In genomic region chr13:34826760-34827690, GRCm38 (mm10) we compare ENCODE assay signal across 11 mouse cellular contexts. TPM values are rescaled to one million over a fixed set of nuclear protein-coding genes. Genes with fewer than 3 reads are reported as not detected.
DNase-seq lines count a peak whose midpoint lies in the region; ATAC-seq and TF ChIP-seq lines count a peak whose summit lies in the region.
"Had no signal": no experiment of that assay in that cellular context is flagged by ENCODE, and none has a peak within 500 bp of the region (broad histone marks: within the 10 kb centered on the region; RNA-seq: fewer than 3 reads in every experiment).

No protein-coding gene starts in this region.

- H3K4me3 ChIP-seq in ES-Bruce4 (ENCODE audit: low read depth, low read length) (no peak overlapping the region), MEL (ENCODE audit: control insufficient read depth in 1 of 2, insufficient read depth in 1 of 2, low read depth in 2 of 2, low read length in 2 of 2) (no peak overlapping the region)
- no peak overlapping the region for H3K4me3 ChIP-seq in forebrain, embryonic 16.5 days (replicated peaks; ENCODE audit: low read length)
- H3K4me3 ChIP-seq in midbrain, embryonic 10.5 days: no peak overlapping the region
- no peak overlapping the region for H3K4me3 ChIP-seq in kidney, adult 2 months (ENCODE audit: insufficient read depth, low read depth, low read length)
- H3K4me3 ChIP-seq: embryonic facial prominence, embryonic 13.5 days had no signal

- no peak for DNase-seq in MEL (ENCODE audit: low read depth, low spot score)
- DNase-seq in midbrain, embryonic 10.5 days (ENCODE audit: low spot score): no peak
- DNase-seq in adrenal gland, postnatal 14 days: no peak
- no peak for DNase-seq in gastrocnemius, adult 18-20 months (ENCODE audit: low spot score)
- DNase-seq in kidney, adult 2 months: no peak
- DNase-seq: kidney, postnatal 36 days; right cerebral cortex, adult 18-20 months had no signal

- TF ChIP-seq POLR2A in ES-Bruce4 (IDR thresholded peaks at IDR 0.05; ENCODE audit: insufficient read depth, low read length) (no peak), MEL (IDR thresholded peaks at IDR 0.05; ENCODE audit: control insufficient read depth in 1 of 2, insufficient read depth in 1 of 2, low read depth in 1 of 2, low read length in 2 of 2, poor library complexity in 1 of 2) (no peak)
- TF ChIP-seq POLR2A in kidney, adult 2 months (IDR thresholded peaks at IDR 0.05; ENCODE audit: low read depth, low read length): no peak

- TF ChIP-seq EP300 in ES-Bruce4 (IDR thresholded peaks at IDR 0.05; ENCODE audit: insufficient read depth, low read depth, low read length) (0 out of 2 replicates have a peak, but pooled peaks have one; percentile 62), MEL (IDR thresholded peaks at IDR 0.05; ENCODE audit: low read depth in 1 of 2, low read length in 2 of 2) (no peak)

- H3K36me3 ChIP-seq in ES-Bruce4 (ENCODE audit: control insufficient read depth, insufficient read depth, low read length, poor library complexity, severe bottlenecking) (no peaks in the 10 kb centered on the region), MEL (ENCODE audit: control insufficient read depth in 1 of 2, insufficient read depth in 2 of 2, low read length in 2 of 2) (peaks cover 0 to 14% of the 10 kb centered on the region in 2 experiments; a peak in 2 of 4 replicates)
- no peaks in the 10 kb centered on the region for H3K36me3 ChIP-seq in forebrain, embryonic 16.5 days (ENCODE audit: control insufficient read depth, insufficient read depth)
- H3K36me3 ChIP-seq in midbrain, embryonic 10.5 days: no peaks in the 10 kb centered on the region
- no peaks in the 10 kb centered on the region for H3K36me3 ChIP-seq in kidney, adult 2 months (ENCODE audit: control insufficient read depth, insufficient read depth, low read length)
- H3K36me3 ChIP-seq: embryonic facial prominence, embryonic 13.5 days had no signal

- ATAC-seq in forebrain, embryonic 16.5 days: peak; percentile 97
- ATAC-seq: activated CD4-positive, CD25-positive, alpha-beta regulatory T cell, adult 4 months had no signal

- peak overlapping the region; percentile 59 for H3K27ac ChIP-seq in ES-Bruce4 (ENCODE audit: insufficient read depth, low read length)
- peak overlapping the region; percentile 76 for H3K27ac ChIP-seq in MEL (ENCODE audit: control insufficient read depth, low read depth, low read length)
- H3K27ac ChIP-seq in forebrain, embryonic 16.5 days (ENCODE audit: low read length): peak overlapping the region; percentile 81
- H3K27ac ChIP-seq in midbrain, embryonic 10.5 days (replicated peaks): peak overlapping the region; percentile 77
- H3K27ac ChIP-seq in kidney, adult 2 months (ENCODE audit: insufficient read depth, low read depth, low read length): no peak overlapping the region
- H3K27ac ChIP-seq: embryonic facial prominence, embryonic 13.5 days had no signal

- no peak for TF ChIP-seq RAD21 in MEL (IDR thresholded peaks at IDR 0.05; ENCODE audit: low read depth, low read length)

- no peaks in the 10 kb centered on the region for H3K27me3 ChIP-seq in ES-Bruce4 (ENCODE audit: control insufficient read depth, insufficient read depth, low read length, poor library complexity, severe bottlenecking)
- no peaks in the 10 kb centered on the region for H3K27me3 ChIP-seq in MEL (ENCODE audit: control insufficient read depth in 1 of 2, insufficient read depth in 2 of 2, low read length in 2 of 2)
- H3K27me3 ChIP-seq in forebrain, embryonic 16.5 days (replicated peaks; ENCODE audit: control insufficient read depth, insufficient read depth, low read length): no peaks in the 10 kb centered on the region
- H3K27me3 ChIP-seq in midbrain, embryonic 10.5 days (ENCODE audit: low read depth, poor library complexity, severe bottlenecking): no peaks in the 10 kb centered on the region
- no peaks in the 10 kb centered on the region for H3K27me3 ChIP-seq in kidney, adult 2 months (replicated peaks; ENCODE audit: control insufficient read depth, insufficient read depth, low read length)
- H3K27me3 ChIP-seq: embryonic facial prominence, embryonic 13.5 days had no signal

- TF ChIP-seq CTCF in ES-Bruce4 (IDR thresholded peaks at IDR 0.05; ENCODE audit: low read depth, low read length) (no peak), MEL (IDR thresholded peaks at IDR 0.05 in 2 of 3, conservative IDR thresholded peaks at IDR 0.05 in 1 of 3; ENCODE audit: control insufficient read depth in 1 of 3, insufficient read depth in 1 of 3, low read depth in 2 of 3, low read length in 3 of 3, poor library complexity in 1 of 3, severe bottlenecking in 1 of 3) (no peak)
- no peak for TF ChIP-seq CTCF in kidney, adult 2 months (conservative IDR thresholded peaks at IDR 0.05; ENCODE audit: insufficient read depth, insufficient read length, low read depth, low read length)

- no peak overlapping the region for H3K9ac ChIP-seq in ES-Bruce4 (ENCODE audit: low read depth, poor library complexity, severe bottlenecking)
- no peak overlapping the region for H3K9ac ChIP-seq in MEL (ENCODE audit: control insufficient read depth, low read depth, low read length, poor library complexity, severe bottlenecking)
- H3K9ac ChIP-seq in forebrain, embryonic 16.5 days (replicated peaks; ENCODE audit: low read depth, low read length): no peak overlapping the region
- H3K9ac ChIP-seq: embryonic facial prominence, embryonic 13.5 days had no signal

- H3K4me2 ChIP-seq in forebrain, embryonic 16.5 days (ENCODE audit: low read length): no peak overlapping the region
- H3K4me2 ChIP-seq: embryonic facial prominence, embryonic 13.5 days had no signal

- H3K79me2 ChIP-seq in MEL (ENCODE audit: control insufficient read depth, insufficient read depth, low read length, poor library complexity): no peaks in the 10 kb centered on the region

- WGBS in forebrain, embryonic 16.5 days: 57% methylated on average over 3 of the region's 3 CpGs
- WGBS in midbrain, embryonic 10.5 days: 94% methylated on average over 3 of the region's 3 CpGs
- 89% methylated on average over 3 of the region's 3 CpGs for WGBS in kidney, adult 2 months

- peaks cover 4% of the 10 kb centered on the region; the same call in 1 of the 2 replicates for H3K9me3 ChIP-seq in ES-Bruce4 (replicated peaks; ENCODE audit: control insufficient read depth, insufficient read depth, low read length, poor library complexity, severe bottlenecking)
- H3K9me3 ChIP-seq in MEL (replicated peaks; ENCODE audit: insufficient read depth, low read length): no peaks in the 10 kb centered on the region
- no peaks in the 10 kb centered on the region for H3K9me3 ChIP-seq in forebrain, embryonic 16.5 days (ENCODE audit: control insufficient read depth, low read length)
- no peaks in the 10 kb centered on the region for H3K9me3 ChIP-seq in midbrain, embryonic 10.5 days (replicated peaks)
- H3K9me3 ChIP-seq: embryonic facial prominence, embryonic 13.5 days had no signal

- H3K4me1 ChIP-seq in ES-Bruce4 (ENCODE audit: control insufficient read depth, insufficient read depth, low read length) (peaks cover 3% of the 10 kb centered on the region), MEL (ENCODE audit: control insufficient read depth in 1 of 2, insufficient read depth in 2 of 2, low read length in 2 of 2) (peaks cover 3 to 19% of the 10 kb centered on the region in 2 experiments; a peak in 3 of 4 replicates)
- H3K4me1 ChIP-seq in forebrain, embryonic 16.5 days (replicated peaks; ENCODE audit: control insufficient read depth, insufficient read depth, low read length): peaks cover 17% of the 10 kb centered on the region
- peaks cover 36% of the 10 kb centered on the region for H3K4me1 ChIP-seq in midbrain, embryonic 10.5 days
- H3K4me1 ChIP-seq in kidney, adult 2 months (ENCODE audit: control insufficient read depth, insufficient read depth, low read length): no peaks in the 10 kb centered on the region
- H3K4me1 ChIP-seq: embryonic facial prominence, embryonic 13.5 days had no signal

TF ChIP-seq in MEL, 35 proteins besides CTCF, POLR2A, EP300 and RAD21:
- TF ChIP-seq MEF2A (IDR thresholded peaks at IDR 0.05; ENCODE audit: extremely low read depth, insufficient replicate concordance, low read depth, low read length, poor library complexity, severe bottlenecking) (no peak), MAX (IDR thresholded peaks at IDR 0.05; ENCODE audit: low read length) (no peak), JUND (IDR thresholded peaks at IDR 0.05; ENCODE audit: low read depth, low read length) (no peak), BHLHE40 (IDR thresholded peaks at IDR 0.05; ENCODE audit: borderline replicate concordance, low read depth, low read length) (no peak), MYC (IDR thresholded peaks at IDR 0.05; ENCODE audit: low read depth, low read length) (no peak), TBP (IDR thresholded peaks at IDR 0.05; ENCODE audit: low read depth, low read length) (no peak), MYB (IDR thresholded peaks at IDR 0.05; ENCODE audit: low read depth, low read length) (no peak), TCF12 (IDR thresholded peaks at IDR 0.05; ENCODE audit: low read depth, low read length) (no peak), RCOR1 (IDR thresholded peaks at IDR 0.05; ENCODE audit: low read depth, low read length) (no peak), SMC3 (IDR thresholded peaks at IDR 0.05; ENCODE audit: low read depth, low read length) (no peak), SIN3A (IDR thresholded peaks at IDR 0.05; ENCODE audit: low read length) (no peak), ZNF384 (IDR thresholded peaks at IDR 0.05; ENCODE audit: low read depth, low read length) (no peak), MAFK (IDR thresholded peaks at IDR 0.05; ENCODE audit: borderline replicate concordance, low read depth, low read length) (no peak), MXI1 (IDR thresholded peaks at IDR 0.05; ENCODE audit: low read depth, low read length) (no peak), KAT2A (conservative IDR thresholded peaks at IDR 0.05; ENCODE audit: low read depth, low read length) (no peak)

RNA-seq across cellular contexts. Expression of gene Prpf4b, which starts 48.1 kb away (rescaled TPM):
- polyA plus RNA-seq in ES-Bruce4 (2011; ENCODE audit: insufficient read depth, insufficient read length, low read depth, missing spikeins) (135 and 141 TPM in 2 replicates), MEL (2012; ENCODE audit: insufficient read depth in 1 of 2, insufficient read length in 2 of 2, low read depth in 1 of 2, low replicate concordance in 2 of 2, missing spikeins in 1 of 2) (10 to 100 TPM in 1 of 2 experiments, not detected in 1; 88.6 TPM)
- 66.6 and 74.9 TPM in 2 replicates for total RNA-seq in MEL (2012; rRNA removed)
- 65.8 and 67.8 TPM in 2 replicates for polyA plus RNA-seq in forebrain, embryonic 16.5 days (2015; fragmentation: Nextera tagmentation; extraction: Ambion mirVana)
- 77.1 and 77.2 TPM in 2 replicates for polyA plus RNA-seq in midbrain, embryonic 10.5 days (2016; fragmentation: Nextera tagmentation; extraction: Ambion mirVana)
- 100 and 102 TPM in 2 replicates for total RNA-seq in adrenal gland, postnatal 14 days (2021)
- total RNA-seq in gastrocnemius, adult 18-20 months (2021): 10 to 100 TPM; 23.1 to 25.7 TPM
- 10.3 and 15.3 TPM in 2 replicates for polyA plus RNA-seq in kidney, adult 2 months (2012; rRNA removed)
